ENCODE assay signal across 21 mouse cellular contexts in genomic region chr5:137118878-137119277, GRCm38 (mm10). TPM values are rescaled to one million over a fixed set of nuclear protein-coding genes. Genes with fewer than 3 reads are reported as not detected.
"Had no signal": no experiment of that assay in that cellular context is flagged by ENCODE, and none has a peak within 500 bp of the region (broad histone marks: within the 10 kb centered on the region; RNA-seq: fewer than 3 reads in every experiment).

No protein-coding gene starts in this region.

- H3K27me3 ChIP-seq: neural tube, embryonic 13.5 days; neural tube, embryonic 15.5 days; stomach, embryonic 15.5 days had no signal

- H3K36me3 ChIP-seq: neural tube, embryonic 13.5 days; neural tube, embryonic 15.5 days had no signal

- H3K27ac ChIP-seq: neural tube, embryonic 13.5 days; neural tube, embryonic 15.5 days; stomach, embryonic 15.5 days; stomach, postnatal 0 days had no signal

- H3K9ac ChIP-seq: neural tube, embryonic 13.5 days; neural tube, embryonic 15.5 days; stomach, embryonic 15.5 days had no signal

- H3K4me2 ChIP-seq: neural tube, embryonic 13.5 days; neural tube, embryonic 15.5 days; stomach, embryonic 15.5 days had no signal

- DNase-seq: retina, postnatal 1 day; right cerebral cortex, adult 18-20 months; right cerebral cortex, postnatal 14 days; right cerebral cortex, postnatal 25 days; right cerebral cortex, postnatal 4 days; spleen, adult 18-20 months; thymus, adult 18-20 months; thymus, adult 2 months; thymus, postnatal 14 days; thymus, postnatal 25 days; thymus, postnatal 36 days; thymus, postnatal 4 days had no signal

- H3K4me3 ChIP-seq: neural tube, embryonic 13.5 days; neural tube, embryonic 15.5 days; stomach, embryonic 15.5 days had no signal

- H3K9me3 ChIP-seq: neural tube, embryonic 13.5 days; neural tube, embryonic 15.5 days; stomach, embryonic 15.5 days had no signal

RNA-seq across cellular contexts. Expression of gene Muc3, which starts 30.2 kb away (rescaled TPM):
- total RNA-seq: neutrophil, adult 5-6 weeks had no signal
- polyA plus RNA-seq: neural tube, embryonic 13.5 days; neural tube, embryonic 14.5 days; neural tube, embryonic 15.5 days; spleen, adult 2 months; stomach, embryonic 14.5 days; urinary bladder, adult 2 months had no signal

RNA-seq across cellular contexts. Expression of gene Serpine1, which starts 46.8 kb away (rescaled TPM):
- total RNA-seq: neutrophil, adult 5-6 weeks had no signal
